Mouse (Mus musculus): Measurements from ENCODE around the gene Gabpb2. TPM values are rescaled to one million over a fixed set of nuclear protein-coding genes. Genes with fewer than 3 reads are reported as not detected.

The Gabpb2 gene
- polyA plus RNA-seq, 1 experiment from 2014 or later = 3.9 TPM

DNA sequence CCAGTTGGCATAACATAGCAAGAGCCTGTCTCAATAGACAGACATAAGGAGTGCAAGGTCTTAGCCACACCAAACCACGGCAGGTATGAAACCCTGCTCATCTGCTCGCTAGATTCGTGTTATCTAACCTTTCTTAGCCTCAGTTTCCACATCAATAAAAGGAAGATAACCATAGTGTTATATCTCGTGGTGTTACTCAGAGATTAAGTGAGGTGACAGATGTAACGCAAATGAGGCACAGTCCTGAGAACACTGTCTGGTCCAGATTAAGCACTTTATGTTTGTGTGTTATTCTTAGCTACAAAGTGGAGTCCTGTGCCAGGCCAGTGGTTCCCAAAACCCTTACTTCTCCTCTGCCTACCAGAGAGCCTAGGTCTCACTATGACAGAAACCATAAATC lies 52.9 kb downstream of the Gabpb2 start:
- H3K4me2 ChIP-seq (replicated peaks) = no peak overlapping the region
- 85% methylated on average over 5 of the region's 5 CpGs for WGBS
- H3K4me3 ChIP-seq (replicated peaks; ENCODE audit: low read length) = no peak overlapping the region
- peaks cover 55% of the 10 kb centered on the region for H3K36me3 ChIP-seq (replicated peaks; ENCODE audit: control insufficient read depth, insufficient read depth)
- ATAC-seq (ENCODE audit: low FRiP score) (no peak), DNase-seq (ENCODE audit: low spot score) (no peak)
- no peak overlapping the region for H3K9ac ChIP-seq
- peaks cover 22% of the 10 kb centered on the region for H3K4me1 ChIP-seq (replicated peaks; ENCODE audit: control insufficient read depth, insufficient read depth, low read length)
- H3K27ac ChIP-seq = no peak overlapping the region
- no peaks in the 10 kb centered on the region for H3K9me3 ChIP-seq (ENCODE audit: control insufficient read depth, low read length)
- H3K27me3 ChIP-seq (ENCODE audit: control insufficient read depth, insufficient read depth, low read length) = peaks cover 20% of the 10 kb centered on the region

DNA sequence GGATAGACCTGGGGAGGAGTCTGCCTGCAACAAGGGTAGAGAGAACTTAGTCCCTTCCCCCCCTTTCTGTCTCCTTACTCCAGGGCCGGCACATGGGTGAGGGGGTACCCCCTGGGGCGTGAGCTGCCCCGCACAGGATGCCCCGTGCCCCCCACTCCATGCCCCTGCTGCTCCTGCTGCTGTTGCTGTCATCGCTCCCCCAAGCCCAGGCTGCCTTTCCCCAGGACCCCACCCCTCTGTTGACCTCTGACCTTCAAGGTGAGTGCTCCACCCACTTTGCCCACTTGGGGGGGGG lies 53.5 kb downstream of the Gabpb2 start:
- H3K27ac ChIP-seq = no peak overlapping the region
- WGBS = 64% methylated on average over 5 of the region's 5 CpGs
- peaks cover 48% of the 10 kb centered on the region for H3K36me3 ChIP-seq (replicated peaks; ENCODE audit: control insufficient read depth, insufficient read depth)
- 0 out of 2 replicates have a peak overlapping the region, but pooled peaks have one; percentile 85 for H3K4me3 ChIP-seq (replicated peaks; ENCODE audit: low read length)
- H3K4me2 ChIP-seq (replicated peaks) = peak overlapping the region; percentile 68; the same call in 1 of the 2 replicates
- ATAC-seq (ENCODE audit: low FRiP score) = no peak
- H3K9me3 ChIP-seq (ENCODE audit: control insufficient read depth, low read length) = no peaks in the 10 kb centered on the region
- DNase-seq (ENCODE audit: low spot score) = no peak
- H3K9ac ChIP-seq = 0 out of 2 replicates have a peak overlapping the region, but pooled peaks have one; percentile 88
- H3K27me3 ChIP-seq (ENCODE audit: control insufficient read depth, insufficient read depth, low read length) = peaks cover 13% of the 10 kb centered on the region
- peaks cover 28% of the 10 kb centered on the region for H3K4me1 ChIP-seq (replicated peaks; ENCODE audit: control insufficient read depth, insufficient read depth, low read length)

DNA sequence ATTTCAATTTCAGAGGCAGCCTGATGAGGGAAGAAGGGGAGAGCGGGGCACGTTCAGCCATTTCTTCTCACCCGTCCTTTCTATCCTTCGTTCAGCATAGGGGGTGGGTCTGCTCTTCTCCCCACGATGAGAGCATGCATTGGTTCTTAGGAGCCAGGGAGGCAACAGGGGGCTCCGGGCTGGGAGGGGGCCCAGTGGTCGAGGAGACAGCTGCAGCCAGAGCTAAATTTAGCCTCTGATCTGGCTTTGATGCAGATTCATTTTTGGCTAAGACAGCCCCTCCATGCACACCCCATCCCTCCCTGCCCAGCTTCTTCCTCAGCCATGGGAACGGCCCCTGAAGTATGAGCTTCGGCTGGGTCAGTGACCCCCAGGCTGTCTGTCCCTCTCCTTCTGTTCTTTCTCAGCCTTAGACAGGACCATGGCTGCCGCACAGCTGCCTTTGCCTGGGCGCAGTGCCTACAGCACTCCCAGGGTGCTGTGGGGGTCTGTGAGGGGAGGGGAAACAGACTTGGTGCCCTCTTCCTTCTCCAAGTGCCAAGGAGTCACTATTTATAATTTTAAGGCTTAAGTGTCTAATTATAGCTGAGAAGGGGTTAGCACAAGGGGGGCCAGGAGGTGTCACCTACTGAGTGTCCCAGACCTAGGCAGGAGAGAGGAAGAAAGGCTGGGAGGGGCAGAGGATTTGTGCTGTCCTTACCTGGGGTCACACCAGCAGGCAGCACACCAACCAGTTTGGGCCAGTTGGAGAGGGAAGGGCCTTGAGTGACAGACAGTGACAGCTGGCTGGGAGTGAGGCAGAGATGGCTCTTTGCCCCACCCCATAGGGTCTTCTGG lies 54.1 kb downstream of the Gabpb2 start:
- H3K36me3 ChIP-seq (replicated peaks; ENCODE audit: control insufficient read depth, insufficient read depth) = peaks cover 43% of the 10 kb centered on the region
- H3K4me1 ChIP-seq (replicated peaks; ENCODE audit: control insufficient read depth, insufficient read depth, low read length) = peaks cover 29% of the 10 kb centered on the region
- ATAC-seq (ENCODE audit: low FRiP score) = no peak
- no peak overlapping the region for H3K27ac ChIP-seq
- no peak for DNase-seq (ENCODE audit: low spot score)
- peak overlapping the region; percentile 68 for H3K4me2 ChIP-seq (replicated peaks)
- H3K4me3 ChIP-seq (replicated peaks; ENCODE audit: low read length) = peak overlapping the region; percentile 85
- no peaks in the 10 kb centered on the region for H3K9me3 ChIP-seq (ENCODE audit: control insufficient read depth, low read length)
- peak overlapping the region; percentile 88 for H3K9ac ChIP-seq
- WGBS = 42% methylated on average over 11 of the region's 11 CpGs
- H3K27me3 ChIP-seq (ENCODE audit: control insufficient read depth, insufficient read depth, low read length) = peaks cover 8% of the 10 kb centered on the region; the same call in 1 of the 2 replicates

DNA sequence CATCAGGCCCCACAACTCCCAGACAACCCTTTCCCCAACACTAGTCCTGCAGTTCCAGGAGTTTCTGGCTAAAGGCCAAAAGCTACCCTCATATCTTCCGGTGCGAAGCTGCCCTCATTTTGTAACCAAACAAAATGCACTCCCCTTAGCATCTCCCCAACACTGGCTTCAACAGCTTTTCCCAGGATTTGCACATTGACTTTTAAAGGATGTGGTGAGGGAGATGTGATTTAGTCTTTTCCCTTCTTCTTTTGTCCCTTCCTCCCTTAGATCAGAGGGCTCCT lies 55.4 kb downstream of the Gabpb2 start:
- H3K4me1 ChIP-seq (replicated peaks; ENCODE audit: control insufficient read depth, insufficient read depth, low read length) = peaks cover 29% of the 10 kb centered on the region
- H3K4me2 ChIP-seq (replicated peaks) = peak overlapping the region; percentile 68
- peaks cover 29% of the 10 kb centered on the region for H3K36me3 ChIP-seq (replicated peaks; ENCODE audit: control insufficient read depth, insufficient read depth)
- peak overlapping the region; percentile 88 for H3K9ac ChIP-seq
- 16% methylated on average over 2 of the region's 2 CpGs for WGBS
- no peaks in the 10 kb centered on the region for H3K27me3 ChIP-seq (ENCODE audit: control insufficient read depth, insufficient read depth, low read length)
- peak overlapping the region; percentile 51; the same call in 1 of the 2 replicates for H3K27ac ChIP-seq
- H3K9me3 ChIP-seq (ENCODE audit: control insufficient read depth, low read length) = no peaks in the 10 kb centered on the region
- ATAC-seq (ENCODE audit: low FRiP score) (no peak), DNase-seq (ENCODE audit: low spot score) (no peak)
- peak overlapping the region; percentile 85 for H3K4me3 ChIP-seq (replicated peaks; ENCODE audit: low read length)

DNA sequence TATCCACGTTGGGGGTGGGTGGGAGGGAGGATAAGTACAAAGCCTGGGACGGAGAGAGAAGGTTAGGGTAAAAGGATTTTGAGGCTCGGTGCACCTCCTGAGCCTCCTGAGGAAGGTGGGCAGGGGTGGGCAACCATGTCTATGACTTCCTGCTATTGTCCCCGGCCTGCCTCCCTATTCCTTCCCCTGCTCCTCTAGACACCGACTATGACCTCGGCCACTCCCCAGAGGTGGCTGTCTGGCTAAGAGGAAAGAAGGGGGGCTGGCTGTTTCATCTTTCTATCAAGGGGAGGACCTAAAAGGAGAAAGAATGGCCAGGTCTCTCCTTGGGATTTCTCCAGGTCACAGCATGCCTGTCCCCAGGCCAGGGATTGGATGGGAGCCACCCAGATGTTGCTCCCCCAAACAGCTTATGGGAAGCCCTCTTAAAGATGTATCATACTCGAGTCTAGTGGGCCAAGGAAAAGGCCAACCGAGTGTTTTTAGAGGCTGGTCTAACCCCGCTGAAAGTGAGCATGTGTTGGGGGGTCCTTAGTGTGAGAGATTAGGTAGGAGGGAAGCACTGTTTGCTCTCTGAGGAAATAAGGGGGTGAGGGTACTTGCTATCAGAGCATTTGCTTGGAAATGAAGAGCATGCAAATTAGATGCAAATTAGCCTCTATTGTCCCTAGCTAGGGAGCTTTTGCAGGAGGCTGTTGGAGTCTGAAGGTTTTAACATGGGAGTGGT lies 55.9 kb downstream of the Gabpb2 start:
- Histone ChIP-seq H3K4me2 (replicated peaks) (peak overlapping the region; percentile 68), H3K4me1 (replicated peaks; ENCODE audit: control insufficient read depth, insufficient read depth, low read length) (peaks cover 29% of the 10 kb centered on the region), H3K9ac (peak overlapping the region; percentile 88), H3K4me3 (replicated peaks; ENCODE audit: low read length) (peak overlapping the region; percentile 85), H3K27ac (peak overlapping the region; percentile 79), H3K9me3 (ENCODE audit: control insufficient read depth, low read length) (no peaks in the 10 kb centered on the region), H3K27me3 (ENCODE audit: control insufficient read depth, insufficient read depth, low read length) (no peaks in the 10 kb centered on the region), H3K36me3 (replicated peaks; ENCODE audit: control insufficient read depth, insufficient read depth) (peaks cover 24% of the 10 kb centered on the region)
- DNase-seq (ENCODE audit: low spot score) (no peak), ATAC-seq (ENCODE audit: low FRiP score) (no peak)
- WGBS = under 1% methylated on average over 9 of the region's 9 CpGs

DNA sequence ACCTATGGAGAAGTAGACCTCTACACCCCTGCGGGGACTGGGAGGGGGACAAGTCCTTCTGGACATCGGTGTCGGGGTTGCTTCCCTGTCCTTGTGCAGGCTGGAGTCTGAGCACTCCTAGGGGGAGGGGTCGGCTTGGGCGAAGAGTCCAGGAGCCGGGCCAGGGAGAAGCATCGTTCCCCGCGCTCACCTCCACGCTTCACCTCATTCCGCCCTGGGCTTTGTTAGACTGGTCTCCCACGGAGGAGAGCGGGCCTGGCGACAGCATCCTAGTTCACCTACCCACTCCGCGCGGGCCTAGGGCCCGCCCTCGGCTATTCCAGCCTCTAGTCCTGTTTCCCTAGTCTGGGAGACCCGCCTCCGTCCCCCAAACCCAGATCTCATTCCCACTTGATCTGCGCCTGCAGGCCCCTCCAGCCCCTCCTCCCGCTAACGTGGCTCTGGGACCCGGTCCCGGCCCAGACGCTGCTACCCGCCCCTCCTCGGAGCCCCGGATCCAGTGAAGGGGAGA lies 56.6 kb downstream of the Gabpb2 start:
- Histone ChIP-seq H3K4me3 (replicated peaks; ENCODE audit: low read length) (peak overlapping the region; percentile 85), H3K36me3 (replicated peaks; ENCODE audit: control insufficient read depth, insufficient read depth) (peaks cover 17% of the 10 kb centered on the region), H3K9me3 (ENCODE audit: control insufficient read depth, low read length) (no peaks in the 10 kb centered on the region), H3K27me3 (ENCODE audit: control insufficient read depth, insufficient read depth, low read length) (no peaks in the 10 kb centered on the region), H3K9ac (peak overlapping the region; percentile 88), H3K4me2 (replicated peaks) (peak overlapping the region; percentile 68), H3K27ac (peak overlapping the region; percentile 79), H3K4me1 (replicated peaks; ENCODE audit: control insufficient read depth, insufficient read depth, low read length) (peaks cover 29% of the 10 kb centered on the region)
- WGBS = under 1% methylated on average over 29 of the region's 30 CpGs
- no peak; the same call in 1 of the 2 replicates for ATAC-seq (ENCODE audit: low FRiP score)
- no peak for DNase-seq (ENCODE audit: low spot score)

DNA sequence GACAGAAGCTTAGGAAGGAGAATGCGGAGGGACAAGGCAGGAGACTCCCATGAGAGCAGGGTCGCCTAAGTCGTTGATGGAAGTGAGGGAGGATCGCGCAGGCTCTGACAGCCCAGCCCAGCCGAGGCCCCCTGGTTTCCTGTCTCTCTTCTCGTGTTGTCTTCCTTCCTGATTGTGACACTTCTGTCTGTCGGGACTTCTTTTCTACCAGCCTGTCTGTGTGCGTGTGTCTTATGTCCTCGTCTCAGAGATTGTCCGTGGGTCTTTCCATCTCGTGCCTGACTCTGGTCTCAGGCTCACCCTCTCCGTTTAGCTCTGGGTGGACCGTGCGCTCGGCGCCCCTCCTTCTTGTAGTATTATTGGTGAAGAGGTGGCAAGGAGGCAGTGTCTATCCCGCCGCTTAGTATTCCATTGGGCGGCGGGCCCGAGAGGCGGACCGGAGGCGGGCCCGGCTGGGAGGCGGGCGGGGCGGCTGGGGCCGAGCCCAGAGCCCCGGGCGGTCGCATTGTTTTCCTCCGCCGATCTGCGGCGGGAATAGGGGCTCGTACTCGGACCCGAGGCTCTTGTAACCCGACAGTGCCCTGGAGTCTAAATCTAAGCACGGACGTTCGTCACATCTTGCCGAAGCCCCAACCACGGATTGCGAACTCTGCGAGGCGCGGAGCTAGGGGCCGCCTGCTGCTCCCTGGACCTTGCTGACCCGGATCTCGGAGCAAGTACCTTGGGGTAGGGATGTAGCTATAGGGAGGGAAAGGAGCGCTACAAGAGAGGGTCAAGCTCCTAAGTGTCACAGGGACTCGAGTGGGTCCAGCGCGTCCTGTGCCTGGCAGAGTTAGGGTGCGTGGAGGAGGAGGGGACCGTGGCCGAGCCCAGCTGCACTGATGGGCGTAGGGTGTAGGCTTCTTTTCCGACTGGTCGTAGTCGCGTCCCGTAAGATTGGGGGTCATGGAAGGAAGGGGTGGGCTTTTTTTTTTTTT lies 57.4 kb downstream of the Gabpb2 start, which contains the start of gene Sema6c:
Sema6c (plus strand) TSS at position 471 of the 977 bp plus-strand sequence.
- Histone ChIP-seq H3K36me3 (replicated peaks; ENCODE audit: control insufficient read depth, insufficient read depth) (peaks cover 9% of the 10 kb centered on the region), H3K27ac (peak within 1 kb of the TSS; percentile 79), H3K4me1 (replicated peaks; ENCODE audit: control insufficient read depth, insufficient read depth, low read length) (peaks cover 29% of the 10 kb centered on the region), H3K4me3 (replicated peaks; ENCODE audit: low read length) (peak within 1 kb of the TSS; percentile 85), H3K27me3 (ENCODE audit: control insufficient read depth, insufficient read depth, low read length) (no peaks in the 10 kb centered on the region), H3K9ac (peak within 1 kb of the TSS; percentile 88), H3K4me2 (replicated peaks) (peak within 1 kb of the TSS; percentile 68), H3K9me3 (ENCODE audit: control insufficient read depth, low read length) (no peaks in the 10 kb centered on the region)
- DNase-seq (ENCODE audit: low spot score) (peak; percentile 85), ATAC-seq (ENCODE audit: low FRiP score) (peak; percentile 93)
- WGBS = under 1% methylated on average over 66 of the region's 66 CpGs

DNA sequence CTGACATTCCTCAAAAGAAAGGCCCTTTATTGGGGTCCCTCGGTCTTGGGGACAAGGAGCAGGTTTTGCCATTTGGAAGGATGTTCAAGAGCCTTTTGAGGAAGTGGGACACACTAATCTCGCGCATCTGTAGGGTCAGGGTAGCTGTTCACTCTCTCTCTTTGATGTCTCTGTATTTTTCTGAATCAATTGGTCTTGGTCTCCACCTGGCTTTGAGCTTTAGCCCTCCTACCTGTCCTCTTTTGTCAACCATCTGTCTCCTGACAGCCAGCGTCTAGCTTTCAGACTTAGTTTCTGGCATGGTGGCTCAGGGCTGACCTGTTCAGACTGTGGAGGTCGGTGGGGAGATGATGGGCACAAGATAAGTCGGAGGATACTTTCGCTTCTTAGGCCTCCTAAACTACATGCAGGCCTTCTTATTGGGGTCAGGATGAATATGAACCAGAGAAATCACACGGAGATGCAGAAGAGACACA lies 58.2 kb downstream of the Gabpb2 start:
- Histone ChIP-seq H3K4me2 (replicated peaks) (peak overlapping the region; percentile 68), H3K9ac (peak overlapping the region; percentile 88), H3K36me3 (replicated peaks; ENCODE audit: control insufficient read depth, insufficient read depth) (peaks cover 2% of the 10 kb centered on the region; the same call in 1 of the 2 replicates), H3K9me3 (ENCODE audit: control insufficient read depth, low read length) (no peaks in the 10 kb centered on the region), H3K4me1 (replicated peaks; ENCODE audit: control insufficient read depth, insufficient read depth, low read length) (peaks cover 29% of the 10 kb centered on the region), H3K4me3 (replicated peaks; ENCODE audit: low read length) (peak overlapping the region; percentile 85), H3K27me3 (ENCODE audit: control insufficient read depth, insufficient read depth, low read length) (no peaks in the 10 kb centered on the region), H3K27ac (0 out of 2 replicates have a peak overlapping the region, but pooled peaks have one; percentile 23)
- no peak for DNase-seq (ENCODE audit: low spot score)
- 9% methylated on average over 8 of the region's 8 CpGs for WGBS
- no peak for ATAC-seq (ENCODE audit: low FRiP score)

All from hindbrain, embryonic 14.5 days (tissue).